Mouse (Mus musculus) E14TG2a.4 (cell line): ENCODE results near the gene Bnc1.

Experiments
- H3K27me3 ChIP-seq: 2 replicates; pipeline ENCODE4 v1.6.1; 2014; ENCODE audit warnings: low read length, control low read depth; ENCODE audit not compliant: insufficient read depth
- H3K36me3 ChIP-seq: 2 replicates; pipeline ENCODE4 v1.6.1; 2014; ENCODE audit warnings: low read length, control low read depth; ENCODE audit not compliant: insufficient read depth
- H3K4me1 ChIP-seq: replicated peaks from 2 replicates; pipeline ENCODE4 v1.6.1; 2014; ENCODE audit warnings: low read depth, low read length, control low read depth
- H3K4me3 ChIP-seq: replicated peaks from 2 replicates; pipeline ENCODE4 v1.5.1; 2014; ENCODE audit warnings: mild to moderate bottlenecking, low read length
- H3K9me3 ChIP-seq: 2 replicates; pipeline ENCODE4 v1.6.1; 2014; ENCODE audit warnings: low read length, control low read depth
- CTCF ChIP-seq: conservative IDR thresholded peaks from 2 replicates; pipeline ENCODE4 v1.5.1; 2014; ENCODE audit warnings: low read length
- NANOG ChIP-seq: IDR thresholded peaks from 2 replicates; pipeline ENCODE4 v1.6.1; 2014; ENCODE audit warnings: borderline replicate concordance, low read length, mixed read lengths
- POU5F1 ChIP-seq: IDR thresholded peaks from 2 replicates; pipeline ENCODE4 v1.6.1; 2014; ENCODE audit warnings: low read length, borderline replicate concordance

Bnc1 gene

GRCm38 (mm10) chr7:82012472-82012871 is 20.4 kb upstream of the Bnc1 start:
- peaks cover 9% of the 10 kb centered on the region; the same call in 1 of the 2 replicates for H3K27me3 ChIP-seq
- TF ChIP-seq NANOG (no peak), CTCF (no peak), POU5F1 (no peak)
- peaks cover 17% of the 10 kb centered on the region for H3K4me1 ChIP-seq
- H3K9me3 ChIP-seq = no peaks in the 10 kb centered on the region
- no peak overlapping the region for H3K4me3 ChIP-seq
- no peaks in the 10 kb centered on the region for H3K36me3 ChIP-seq

GRCm38 (mm10) chr7:82011534-82012401 is 19.7 kb upstream of the Bnc1 start:
- peaks cover 10% of the 10 kb centered on the region for H3K4me1 ChIP-seq
- no peaks in the 10 kb centered on the region for H3K36me3 ChIP-seq
- TF ChIP-seq POU5F1 = no peak
- no peaks in the 10 kb centered on the region for H3K9me3 ChIP-seq
- H3K27me3 ChIP-seq = peaks cover 4% of the 10 kb centered on the region; the same call in 1 of the 2 replicates
- H3K4me3 ChIP-seq = no peak overlapping the region

GRCm38 (mm10) chr7:82007151-82007550 is 15.1 kb upstream of the Bnc1 start:
- TF ChIP-seq POU5F1 = no peak
- no peak for TF ChIP-seq NANOG
- no peak for TF ChIP-seq CTCF
- Histone ChIP-seq H3K36me3 (no peaks in the 10 kb centered on the region), H3K27me3 (no peaks in the 10 kb centered on the region), H3K4me3 (no peak overlapping the region), H3K4me1 (0 out of 2 replicates have a peak, but pooled peaks cover 5% of the 10 kb centered on the region), H3K9me3 (no peaks in the 10 kb centered on the region)

- Histone ChIP-seq H3K36me3 (no peaks in the 10 kb centered on the region), H3K27me3 (peaks cover 6% of the 10 kb centered on the region), H3K9me3 (no peaks in the 10 kb centered on the region), H3K4me1 (no peaks in the 10 kb centered on the region), H3K4me3 (no peak overlapping the region)
- TF ChIP-seq CTCF (no peak), POU5F1 (no peak), NANOG (no peak)
Observed at GRCm38 (mm10) chr7:82004228-82004627, 12.1 kb upstream of the Bnc1 start.

- Histone ChIP-seq H3K36me3 (no peaks in the 10 kb centered on the region), H3K4me1 (peaks cover 6% of the 10 kb centered on the region), H3K4me3 (no peak overlapping the region), H3K27me3 (peaks cover 28% of the 10 kb centered on the region), H3K9me3 (no peaks in the 10 kb centered on the region)
- TF ChIP-seq POU5F1 (no peak), NANOG (no peak), CTCF (no peak)
Observed at GRCm38 (mm10) chr7:81999816-82000215, 7.7 kb upstream of the Bnc1 start.

GRCm38 (mm10) chr7:81999372-81999771 is 7.3 kb upstream of the Bnc1 start:
- Histone ChIP-seq H3K36me3 (no peaks in the 10 kb centered on the region), H3K4me3 (no peak overlapping the region), H3K9me3 (no peaks in the 10 kb centered on the region), H3K4me1 (peaks cover 6% of the 10 kb centered on the region), H3K27me3 (peaks cover 33% of the 10 kb centered on the region)
- no peak for TF ChIP-seq CTCF
- TF ChIP-seq POU5F1 = no peak
- TF ChIP-seq NANOG = no peak

- Histone ChIP-seq H3K27me3 (peaks cover 61% of the 10 kb centered on the region), H3K9me3 (no peaks in the 10 kb centered on the region), H3K4me1 (peaks cover 21% of the 10 kb centered on the region), H3K4me3 (peak overlapping the region; percentile 20), H3K36me3 (no peaks in the 10 kb centered on the region)
- no peak for TF ChIP-seq POU5F1
- no peak for TF ChIP-seq NANOG
- TF ChIP-seq CTCF = no peak
Observed at GRCm38 (mm10) chr7:81995975-81996374, 3.9 kb upstream of the Bnc1 start.

GRCm38 (mm10) chr7:81995126-81995525 is 3.0 kb upstream of the Bnc1 start:
- Histone ChIP-seq H3K4me3 (no peak overlapping the region), H3K4me1 (peaks cover 21% of the 10 kb centered on the region), H3K9me3 (no peaks in the 10 kb centered on the region), H3K27me3 (peaks cover 67% of the 10 kb centered on the region), H3K36me3 (no peaks in the 10 kb centered on the region)
- TF ChIP-seq POU5F1 (no peak), CTCF (no peak), NANOG (no peak)
